Mouse (Mus musculus): Measurements from ENCODE around the gene 3110082J24Rik. TPM values are rescaled to one million over a fixed set of nuclear protein-coding genes. Genes with fewer than 3 reads are reported as not detected.
A peak's percentile ranks its signal among the peaks of the same experiment; 100 is the strongest.

Gene 3110082J24Rik
- polyA plus RNA-seq, 1 experiment from 2014 or later: not detected

DNA sequence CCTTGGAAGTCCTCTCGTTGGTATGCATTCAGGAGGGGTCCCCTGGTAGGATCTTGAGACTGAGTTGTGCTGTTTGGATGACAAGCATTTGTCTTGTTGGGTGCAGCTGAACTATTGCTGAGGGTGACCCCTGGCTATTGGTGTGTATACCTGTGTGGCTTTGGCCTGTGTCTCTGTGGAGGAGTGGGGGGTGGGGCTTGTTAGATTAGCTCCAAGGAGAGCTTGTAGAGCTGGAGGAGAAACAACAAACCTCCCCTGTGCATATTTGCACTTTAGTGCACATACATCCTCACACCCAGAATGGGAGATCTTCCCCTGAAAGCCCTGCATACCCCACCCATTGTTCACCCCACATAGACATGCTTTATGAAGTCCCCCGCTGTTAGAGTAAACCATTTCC lies 870 bp upstream of the 3110082J24Rik start:
- ATAC-seq (ENCODE audit: insufficient number of reproducible peaks, insufficient read depth, low FRiP score, low TSS enrichment, low read depth): no peak
- Histone ChIP-seq H3K9ac (replicated peaks) (no peak overlapping the region), H3K4me2 (no peak overlapping the region), H3K9me3 (0 out of 2 replicates have a peak, but pooled peaks cover 2% of the 10 kb centered on the region), H3K4me1 (replicated peaks) (peaks cover 54% of the 10 kb centered on the region), H3K36me3 (no peaks in the 10 kb centered on the region), H3K4me3 (replicated peaks) (no peak overlapping the region), H3K27me3 (peaks cover 94% of the 10 kb centered on the region), H3K27ac (no peak overlapping the region)
- WGBS: 16% methylated on average over 2 of the region's 2 CpGs

DNA sequence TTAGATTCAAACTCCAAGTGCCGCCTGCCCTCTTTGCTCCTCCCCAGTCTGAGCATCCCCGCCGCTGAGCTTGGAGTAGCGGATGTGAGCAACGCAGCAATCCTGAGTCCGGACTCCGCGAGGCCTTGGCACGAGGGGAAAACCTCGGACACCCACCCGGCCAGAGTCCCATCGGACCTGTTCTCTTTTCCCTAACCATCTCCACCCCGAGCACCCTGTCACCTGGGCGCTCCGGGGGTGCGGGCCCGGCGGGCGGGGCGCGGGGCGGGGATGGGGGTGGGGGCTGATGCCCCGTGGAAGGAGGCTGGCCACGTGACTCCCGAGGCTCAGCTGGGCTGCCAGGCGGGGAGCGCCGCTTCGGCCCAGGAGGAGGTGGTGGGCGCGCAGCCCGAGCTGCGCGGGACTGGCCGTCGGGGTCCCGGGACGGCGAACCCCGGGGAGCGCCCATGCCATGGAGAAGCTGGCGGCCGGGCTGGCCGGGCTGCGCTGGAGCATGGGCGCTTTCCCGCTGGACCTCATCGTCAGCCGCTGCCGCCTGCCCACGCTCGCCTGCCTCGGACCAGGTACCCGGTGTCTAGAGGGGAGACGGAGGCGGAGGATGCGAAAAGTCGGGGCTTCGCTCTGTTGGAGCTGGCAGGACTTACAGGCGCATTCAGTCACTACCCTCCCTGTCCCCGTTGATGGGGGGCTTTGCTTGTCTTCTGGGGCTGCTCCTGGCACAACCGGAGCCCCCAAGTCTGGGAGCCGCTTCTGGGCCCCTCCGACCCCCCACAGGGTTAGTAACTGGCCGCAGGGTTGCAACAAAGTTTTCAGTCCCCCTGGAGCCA lies 832 bp downstream of the 3110082J24Rik start, which contains the start of gene Garem2:
Gene Garem2, plus strand, starts transcription at position 321 of the 827 bp plus-strand sequence.
- ATAC-seq (ENCODE audit: insufficient number of reproducible peaks, insufficient read depth, low FRiP score, low TSS enrichment, low read depth): no peak; the same call in 1 of the 2 replicates
- Histone ChIP-seq H3K9ac (replicated peaks) (peak within 1 kb of the TSS; percentile 61), H3K27me3 (peaks cover 77% of the 10 kb centered on the region), H3K9me3 (0 out of 2 replicates have a peak, but pooled peaks cover 3% of the 10 kb centered on the region), H3K4me3 (replicated peaks) (peak within 1 kb of the TSS; percentile 56), H3K27ac (no peak within 1 kb of the TSS), H3K4me2 (peak within 1 kb of the TSS; percentile 96), H3K4me1 (replicated peaks) (peaks cover 38% of the 10 kb centered on the region), H3K36me3 (no peaks in the 10 kb centered on the region)
- WGBS: under 1% methylated on average over 65 of the region's 65 CpGs

DNA sequence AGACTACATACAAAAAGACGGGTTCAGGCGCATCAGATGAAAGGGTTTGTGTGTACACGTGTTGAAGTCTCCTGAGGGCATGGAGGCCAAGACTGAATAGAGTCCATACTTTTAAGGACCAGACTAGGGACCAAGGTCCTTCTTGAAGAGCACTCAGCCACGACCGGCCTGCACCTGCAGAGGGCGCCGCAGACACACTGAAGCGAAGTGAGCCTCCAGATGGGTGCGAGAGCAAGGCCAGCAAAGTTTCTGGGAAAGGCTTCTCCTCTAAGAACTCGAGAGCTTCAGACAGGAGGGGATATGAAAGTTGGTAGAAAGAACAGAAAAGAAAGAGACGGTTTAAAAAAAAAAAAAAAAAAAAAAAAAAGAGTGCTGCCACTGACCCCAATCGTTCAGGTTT lies 1.5 kb downstream of the 3110082J24Rik start:
- no peak for ATAC-seq (ENCODE audit: insufficient number of reproducible peaks, insufficient read depth, low FRiP score, low TSS enrichment, low read depth)
- H3K9ac ChIP-seq (replicated peaks): peak overlapping the region; percentile 61; the same call in 1 of the 2 replicates
- 3% methylated on average over 11 of the region's 12 CpGs for WGBS
- H3K27me3 ChIP-seq: peaks cover 70% of the 10 kb centered on the region
- H3K4me3 ChIP-seq (replicated peaks): peak overlapping the region; percentile 56
- peak overlapping the region; percentile 96 for H3K4me2 ChIP-seq
- no peak overlapping the region for H3K27ac ChIP-seq
- no peaks in the 10 kb centered on the region for H3K36me3 ChIP-seq
- peaks cover 35% of the 10 kb centered on the region for H3K4me1 ChIP-seq (replicated peaks)
- H3K9me3 ChIP-seq: 0 out of 2 replicates have a peak, but pooled peaks cover 3% of the 10 kb centered on the region

DNA sequence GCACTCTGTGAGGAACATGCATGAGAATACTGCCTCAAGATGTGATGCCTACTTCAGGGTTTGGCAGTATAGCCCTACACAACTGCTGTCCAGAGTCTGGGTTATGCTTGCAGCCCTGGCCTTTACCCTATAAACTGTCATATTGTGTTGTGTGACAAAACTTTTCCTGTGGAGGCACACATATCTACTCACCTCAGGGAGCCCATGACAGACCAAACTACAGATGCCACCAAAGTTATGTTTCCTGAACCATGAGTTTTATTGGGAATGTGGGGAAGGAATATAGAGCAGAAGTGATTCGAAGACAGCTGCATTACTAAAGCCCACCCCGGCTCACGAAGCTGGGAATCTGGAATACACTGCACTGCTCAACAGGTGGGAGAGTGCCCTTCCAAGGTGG lies 2.5 kb downstream of the 3110082J24Rik start:
- WGBS: 81% methylated on average over 3 of the region's 3 CpGs
- H3K9ac ChIP-seq (replicated peaks): no peak overlapping the region
- H3K4me1 ChIP-seq (replicated peaks): peaks cover 35% of the 10 kb centered on the region
- H3K4me3 ChIP-seq (replicated peaks): no peak overlapping the region
- no peaks in the 10 kb centered on the region for H3K36me3 ChIP-seq
- H3K27ac ChIP-seq: no peak overlapping the region
- no peak for ATAC-seq (ENCODE audit: insufficient number of reproducible peaks, insufficient read depth, low FRiP score, low TSS enrichment, low read depth)
- H3K27me3 ChIP-seq: peaks cover 61% of the 10 kb centered on the region
- H3K4me2 ChIP-seq: no peak overlapping the region
- 0 out of 2 replicates have a peak, but pooled peaks cover 3% of the 10 kb centered on the region for H3K9me3 ChIP-seq

DNA sequence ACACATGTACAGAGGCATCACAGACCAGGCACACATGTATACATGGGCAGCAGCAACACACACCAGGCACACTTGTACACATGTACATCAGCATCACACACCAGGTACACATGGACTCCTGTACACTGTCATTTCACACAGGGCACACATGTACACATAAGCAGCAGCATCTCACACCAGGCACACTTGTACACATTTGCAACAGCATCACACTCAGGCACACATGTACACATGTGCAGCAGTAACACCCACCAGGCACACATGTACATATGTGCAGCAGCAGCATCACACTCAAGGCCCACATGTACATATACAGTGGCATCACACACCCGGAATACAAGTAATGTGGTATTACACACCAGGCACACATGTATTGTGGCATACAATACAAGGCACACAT lies 7.6 kb downstream of the 3110082J24Rik start:
- H3K9me3 ChIP-seq: 0 out of 2 replicates have a peak, but pooled peaks cover 3% of the 10 kb centered on the region
- WGBS: 84% methylated on average over 1 of the region's 1 CpGs
- no peak overlapping the region for H3K4me3 ChIP-seq (replicated peaks)
- H3K4me2 ChIP-seq: no peak overlapping the region
- H3K36me3 ChIP-seq: no peaks in the 10 kb centered on the region
- no peak for ATAC-seq (ENCODE audit: insufficient number of reproducible peaks, insufficient read depth, low FRiP score, low TSS enrichment, low read depth)
- H3K27ac ChIP-seq: no peak overlapping the region
- no peak overlapping the region for H3K9ac ChIP-seq (replicated peaks)
- H3K4me1 ChIP-seq (replicated peaks): no peaks in the 10 kb centered on the region
- peaks cover 14% of the 10 kb centered on the region for H3K27me3 ChIP-seq

DNA sequence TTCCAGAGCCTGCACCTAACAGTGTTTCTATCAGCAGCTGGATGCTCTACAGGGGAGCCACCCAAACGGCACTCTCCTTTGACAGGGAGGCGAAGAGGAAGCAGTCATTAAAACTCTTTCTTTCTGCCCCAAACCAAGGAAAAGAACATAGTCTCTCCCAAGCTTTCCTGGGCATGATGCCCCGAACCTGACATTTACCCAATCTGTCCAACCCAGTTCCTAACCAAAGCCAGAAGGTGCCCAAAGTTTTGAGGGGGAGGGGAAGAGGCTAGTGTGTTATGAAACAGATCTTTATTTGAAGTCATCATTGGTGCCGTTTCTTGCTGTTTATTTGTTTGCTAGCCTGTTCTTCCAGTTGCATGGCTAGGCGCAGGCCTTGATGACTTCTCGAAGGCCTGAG lies 10.2 kb downstream of the 3110082J24Rik start:
- Histone ChIP-seq H3K9ac (replicated peaks) (no peak overlapping the region), H3K4me2 (no peak overlapping the region), H3K27ac (no peak overlapping the region), H3K4me1 (replicated peaks) (no peaks in the 10 kb centered on the region), H3K9me3 (no peaks in the 10 kb centered on the region), H3K27me3 (0 out of 2 replicates have a peak, but pooled peaks cover 3% of the 10 kb centered on the region), H3K36me3 (no peaks in the 10 kb centered on the region), H3K4me3 (replicated peaks) (no peak overlapping the region)
- ATAC-seq (ENCODE audit: insufficient number of reproducible peaks, insufficient read depth, low FRiP score, low TSS enrichment, low read depth): no peak
- 57% methylated on average over 6 of the region's 6 CpGs for WGBS

DNA sequence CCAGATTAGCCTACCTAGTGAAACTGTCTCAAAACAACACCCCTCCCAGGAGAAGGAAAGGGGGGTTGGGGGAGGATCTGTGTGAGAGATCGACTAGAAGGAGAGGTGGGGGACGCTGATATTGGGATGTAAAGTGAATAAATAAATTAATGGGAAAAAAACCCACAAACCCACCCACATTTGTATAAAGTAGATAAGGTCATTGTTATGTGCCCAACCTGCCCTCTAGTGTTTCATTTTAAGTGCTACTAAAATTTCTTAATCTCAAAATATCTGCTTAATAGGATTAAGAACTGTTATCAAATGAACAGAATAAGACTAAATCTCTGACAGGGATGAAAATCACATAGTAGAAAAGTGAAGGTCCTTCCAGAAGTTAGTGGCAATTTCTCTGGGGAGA lies 11.5 kb downstream of the 3110082J24Rik start:
- no peaks in the 10 kb centered on the region for H3K4me1 ChIP-seq (replicated peaks)
- H3K27me3 ChIP-seq: 0 out of 2 replicates have a peak, but pooled peaks cover 3% of the 10 kb centered on the region
- 66% methylated on average over 2 of the region's 2 CpGs for WGBS
- ATAC-seq (ENCODE audit: insufficient number of reproducible peaks, insufficient read depth, low FRiP score, low TSS enrichment, low read depth): no peak
- H3K36me3 ChIP-seq: no peaks in the 10 kb centered on the region
- no peaks in the 10 kb centered on the region for H3K9me3 ChIP-seq
- no peak overlapping the region for H3K4me3 ChIP-seq (replicated peaks)
- no peak overlapping the region for H3K27ac ChIP-seq
- H3K9ac ChIP-seq (replicated peaks): no peak overlapping the region
- H3K4me2 ChIP-seq: no peak overlapping the region

DNA sequence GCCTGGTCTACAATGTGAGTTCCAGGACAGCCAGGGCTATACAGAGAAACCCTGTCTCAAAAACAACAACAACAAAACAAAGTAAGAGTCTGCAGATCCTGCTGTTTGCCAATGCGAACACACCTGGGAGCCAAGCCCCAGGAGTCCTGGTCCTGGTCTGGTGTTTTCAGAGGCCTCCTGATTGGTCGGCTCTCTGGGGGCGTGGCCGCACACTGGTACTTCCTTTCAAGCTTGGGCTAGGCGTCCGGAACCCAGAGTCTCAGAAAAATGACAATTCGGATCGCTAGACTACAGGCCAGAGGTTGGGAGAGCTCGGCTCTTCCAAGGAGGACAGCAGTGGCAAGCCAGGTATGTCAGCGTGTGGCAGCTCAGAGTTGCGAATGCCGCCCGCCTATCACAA lies 13.2 kb downstream of the 3110082J24Rik start:
- Histone ChIP-seq H3K4me2 (0 out of 2 replicates have a peak overlapping the region, but pooled peaks have one; percentile 9), H3K27ac (no peak overlapping the region), H3K4me3 (replicated peaks) (no peak overlapping the region), H3K36me3 (no peaks in the 10 kb centered on the region), H3K9me3 (no peaks in the 10 kb centered on the region), H3K9ac (replicated peaks) (no peak overlapping the region), H3K27me3 (0 out of 2 replicates have a peak, but pooled peaks cover under 1% of the 10 kb centered on the region), H3K4me1 (replicated peaks) (no peaks in the 10 kb centered on the region)
- no peak for ATAC-seq (ENCODE audit: insufficient number of reproducible peaks, insufficient read depth, low FRiP score, low TSS enrichment, low read depth)
- 50% methylated on average over 13 of the region's 13 CpGs for WGBS

DNA sequence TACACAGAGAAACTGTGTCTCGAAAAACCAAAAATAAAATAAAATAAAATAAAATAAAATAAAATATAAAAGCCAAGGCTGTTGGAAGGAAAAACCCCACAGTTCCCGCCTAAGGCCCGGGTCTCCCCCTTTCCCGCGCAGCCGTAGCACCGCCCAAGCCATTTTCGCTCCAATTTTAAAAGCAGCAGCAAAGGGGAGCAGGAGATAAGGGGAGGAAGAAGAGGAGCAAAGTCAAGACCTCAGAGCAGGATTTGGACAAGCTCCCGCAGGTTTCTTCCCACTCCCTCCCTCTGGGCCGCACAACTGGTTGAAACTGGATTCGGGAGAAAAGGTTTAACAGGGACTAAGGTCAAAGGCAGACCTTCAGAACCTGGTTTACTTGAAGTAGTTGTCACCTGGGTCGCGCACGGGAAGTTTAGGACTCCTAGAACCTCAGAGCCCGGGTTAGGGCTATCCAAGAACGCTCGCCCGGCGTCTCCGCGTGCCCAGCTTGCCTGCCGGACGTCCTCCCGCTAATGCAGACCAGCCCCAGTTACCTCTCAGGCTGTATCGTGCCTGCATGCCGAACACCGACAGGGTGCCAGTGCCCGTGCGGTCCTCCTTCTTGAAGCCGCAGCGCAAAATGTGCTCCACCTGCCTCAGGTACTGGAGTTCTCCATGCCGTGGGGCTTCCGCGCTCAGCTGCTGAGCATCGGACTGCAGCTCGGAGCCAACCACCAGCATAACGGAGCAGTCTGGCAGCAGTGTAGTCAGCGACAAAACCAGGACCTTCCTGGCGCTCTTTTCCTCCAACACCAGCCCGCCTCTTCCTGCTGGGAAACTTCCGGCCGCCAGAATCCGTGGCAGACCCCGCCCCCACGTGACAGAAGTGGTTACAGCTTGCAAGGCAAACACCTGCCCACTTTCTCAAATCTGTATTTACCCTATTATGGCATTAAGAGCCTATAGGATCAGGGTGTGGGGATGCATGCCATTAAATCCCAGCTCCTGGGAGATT lies 32.8 kb downstream of the 3110082J24Rik start, which contains the start of gene Tyms:
Gene Tyms, minus strand, starts transcription at position 793 of the 997 bp plus-strand sequence.
- H3K4me2 ChIP-seq: peak within 1 kb of the TSS; percentile 72
- peak within 1 kb of the TSS; percentile 91 for H3K27ac ChIP-seq
- H3K4me1 ChIP-seq (replicated peaks): peaks cover 8% of the 10 kb centered on the region
- WGBS: 2% methylated on average over 45 of the region's 45 CpGs
- H3K4me3 ChIP-seq (replicated peaks): peak within 1 kb of the TSS; percentile 80
- peak within 1 kb of the TSS; percentile 82 for H3K9ac ChIP-seq (replicated peaks)
- H3K27me3 ChIP-seq: no peaks in the 10 kb centered on the region
- peaks cover 34% of the 10 kb centered on the region for H3K36me3 ChIP-seq
- no peaks in the 10 kb centered on the region for H3K9me3 ChIP-seq
- peak; percentile 87 for ATAC-seq (ENCODE audit: insufficient number of reproducible peaks, insufficient read depth, low FRiP score, low TSS enrichment, low read depth)

DNA sequence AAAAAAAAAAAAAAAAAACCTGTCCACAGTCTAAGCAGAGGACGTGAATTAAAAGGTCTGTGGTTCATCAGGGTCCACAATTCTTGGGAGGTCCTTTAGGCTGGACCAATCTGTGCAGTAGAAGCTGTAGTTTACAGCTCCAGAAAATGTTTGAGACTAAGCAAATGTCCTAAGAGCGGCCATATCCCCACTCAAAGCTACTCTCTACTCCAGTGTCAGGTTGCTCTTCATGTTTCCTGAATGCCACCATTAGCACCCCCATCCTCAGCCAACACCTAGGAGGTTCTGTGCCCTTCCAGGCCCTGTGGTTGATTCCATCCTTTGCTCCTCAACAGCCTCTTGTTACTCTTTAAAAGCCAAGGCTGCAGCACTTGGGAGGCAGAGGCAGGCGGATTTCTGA lies 33.5 kb downstream of the 3110082J24Rik start:
- H3K4me1 ChIP-seq (replicated peaks): peaks cover 8% of the 10 kb centered on the region
- H3K9me3 ChIP-seq: no peaks in the 10 kb centered on the region
- H3K27ac ChIP-seq: no peak overlapping the region
- ATAC-seq (ENCODE audit: insufficient number of reproducible peaks, insufficient read depth, low FRiP score, low TSS enrichment, low read depth): peak; percentile 67; the same call in 1 of the 2 replicates
- H3K36me3 ChIP-seq: peaks cover 42% of the 10 kb centered on the region
- no peaks in the 10 kb centered on the region for H3K27me3 ChIP-seq
- 38% methylated on average over 3 of the region's 3 CpGs for WGBS
- H3K4me2 ChIP-seq: peak overlapping the region; percentile 72
- H3K9ac ChIP-seq (replicated peaks): peak overlapping the region; percentile 82
- peak overlapping the region; percentile 80 for H3K4me3 ChIP-seq (replicated peaks)

Measured in limb, embryonic 12.5 days (tissue).